Mouse (Mus musculus) liver, postnatal 0 days (tissue): ENCODE measurements around the gene Gm826.

Experiments used
- CTCF ChIP-seq: sonication (generic); IDR thresholded peaks from 2 replicates; pipeline ENCODE4 v1.5.1; 2016; ENCODE audit warnings: antibody characterized with exemption, low read depth
- EP300 ChIP-seq: IDR thresholded peaks from 2 replicates; pipeline ENCODE4 v1.6.1; 2016; ENCODE audit warnings: antibody characterized with exemption, low read depth, mild to moderate bottlenecking

DNA sequence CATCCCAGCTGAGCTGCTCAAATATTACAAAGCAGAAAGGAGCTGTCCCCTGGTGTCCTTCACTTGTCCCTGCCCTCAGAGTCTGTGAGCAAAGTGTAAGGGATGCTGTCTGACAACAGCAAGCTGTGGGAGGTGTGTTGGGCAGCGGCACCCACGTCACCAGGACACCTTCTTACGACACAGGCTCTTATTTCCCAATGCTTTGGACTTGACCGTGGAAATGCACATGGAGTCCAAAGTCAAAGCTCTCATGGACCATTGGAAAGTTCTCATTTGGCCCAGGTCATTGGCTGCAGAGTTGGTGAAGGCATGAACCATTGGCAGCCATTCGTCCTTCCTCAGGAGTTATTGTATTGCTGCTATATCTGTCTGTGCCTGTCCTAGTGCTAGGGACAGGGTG, 5.6 kb upstream of the Gm826 start:
- no peak for TF ChIP-seq CTCF
- peak; percentile 79 for TF ChIP-seq EP300
